Mouse (Mus musculus): Measurements from ENCODE around the gene Zbed6.
A peak's percentile ranks its signal among the peaks of the same experiment; 100 is the strongest.
"Not testable (repeated sequence)": the region's sequence is repeated elsewhere in the genome, so short reads cannot be mapped to it uniquely, and the experiment has no call there.

Zbed6 gene

DNA sequence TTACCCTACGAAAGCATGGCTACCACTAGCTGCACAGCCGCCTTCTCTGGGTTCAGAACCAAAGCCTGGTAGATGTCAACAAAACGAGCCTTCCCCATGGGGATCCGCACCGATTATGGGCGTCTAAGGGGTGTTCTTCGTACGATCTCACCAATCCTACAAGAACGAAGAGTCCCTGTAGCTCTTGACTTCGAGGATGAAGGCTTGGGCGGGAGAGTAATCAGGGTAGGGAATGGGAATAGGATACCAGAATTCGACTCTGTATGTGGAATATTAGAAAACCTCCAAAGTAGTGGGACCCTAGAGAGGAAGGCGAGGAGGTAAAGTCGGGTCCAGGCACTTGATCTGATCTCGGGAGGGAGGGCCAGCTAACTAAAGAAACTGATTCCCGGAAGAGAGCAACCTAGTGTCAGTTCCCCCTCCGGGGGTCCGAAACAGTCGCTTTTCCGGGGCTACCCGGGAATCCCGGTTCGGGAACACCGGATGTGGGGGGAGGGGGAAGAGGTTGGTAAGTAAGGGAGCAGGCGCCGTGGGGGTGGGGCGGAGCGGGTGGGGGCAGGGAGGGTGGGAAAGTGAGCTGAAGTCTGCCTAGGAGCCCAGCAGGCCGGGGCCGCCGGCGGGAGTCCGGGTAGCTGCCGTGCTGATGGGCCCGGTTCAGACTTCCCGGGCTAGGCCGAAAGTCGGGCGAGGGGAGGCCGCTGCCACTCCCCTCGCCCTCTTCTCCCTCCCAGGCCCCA lies at the start of gene Zbed6:
Gene Zbed6 (minus strand): TSS at position 420 of the 737 bp plus-strand sequence.
- DNase-seq (ENCODE audit: low spot score) = peak; percentile 68

DNA sequence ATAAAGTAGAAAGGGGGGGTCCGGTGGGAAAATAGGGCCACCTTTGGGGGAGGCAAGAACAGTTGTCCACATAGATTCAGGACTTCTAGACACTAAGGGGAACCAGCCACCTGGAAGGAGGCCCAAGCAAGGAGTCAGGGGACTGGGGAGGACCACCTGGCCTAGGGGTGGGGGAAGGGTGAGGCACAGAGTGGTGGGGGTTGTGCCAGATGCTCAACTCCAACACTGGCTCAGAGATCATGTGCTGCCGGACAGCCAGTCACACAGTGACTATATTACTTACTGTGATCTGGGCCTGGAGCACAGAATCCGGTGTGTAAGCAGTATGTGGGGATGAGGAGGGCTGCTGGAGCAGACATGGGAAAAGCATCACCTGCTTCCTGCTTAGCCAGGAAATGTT lies 48.6 kb upstream of the Zbed6 start:
- no peak for DNase-seq (ENCODE audit: low spot score)

DNA sequence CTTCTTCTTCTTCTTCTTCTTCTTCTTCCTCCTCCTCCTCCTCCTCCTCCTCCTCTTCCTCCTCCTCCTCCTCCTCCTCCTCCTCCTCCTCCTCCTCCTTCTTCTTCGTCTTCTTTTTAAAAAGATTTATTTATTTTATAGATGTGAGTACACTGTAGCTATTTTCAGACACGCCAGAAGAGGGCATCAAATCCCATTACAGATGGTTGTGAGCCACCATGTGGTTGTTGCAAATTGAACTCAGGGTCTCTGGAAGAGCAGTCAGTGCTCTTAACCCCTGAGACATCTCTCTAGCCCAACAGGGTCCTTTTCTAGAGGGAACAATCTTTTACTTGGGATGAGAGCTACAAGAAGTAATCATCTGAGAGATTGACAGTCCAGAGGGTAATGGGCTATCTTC lies 41.1 kb upstream of the Zbed6 start:
- DNase-seq (ENCODE audit: low spot score) = not testable (repeated sequence)

DNA sequence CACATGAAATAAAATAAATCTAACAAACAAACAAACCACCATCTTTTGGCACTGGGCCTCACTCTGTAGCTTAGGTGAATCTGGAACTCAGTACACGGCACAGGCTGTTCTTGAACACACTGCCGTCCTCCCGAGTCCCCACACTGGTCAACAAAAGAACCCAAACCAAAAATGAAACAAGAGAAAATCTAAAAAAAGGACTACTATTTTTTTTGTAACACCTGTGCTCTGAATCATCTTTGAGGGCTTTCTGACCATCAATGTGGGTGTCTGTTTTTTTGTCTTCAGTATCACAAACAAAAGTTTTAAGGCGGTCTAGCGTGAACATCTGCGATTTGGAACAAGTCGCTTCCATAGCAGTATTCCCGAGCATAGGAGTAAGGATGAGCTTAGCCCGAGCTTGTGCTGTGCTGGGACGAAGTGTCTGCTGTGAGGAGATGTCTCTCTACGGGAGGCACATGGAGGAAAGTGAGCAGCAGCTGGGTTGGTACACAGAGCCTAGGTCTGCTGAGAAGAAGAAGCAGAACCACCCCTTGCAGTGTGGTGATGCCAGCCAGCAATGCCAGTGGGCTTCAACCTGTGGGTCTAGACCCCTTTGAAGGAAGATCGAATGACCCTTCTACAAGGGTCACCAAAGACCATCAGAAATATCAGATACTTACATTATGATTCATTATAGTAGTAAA lies 37.4 kb upstream of the Zbed6 start:
- DNase-seq (ENCODE audit: low spot score) = no peak

DNA sequence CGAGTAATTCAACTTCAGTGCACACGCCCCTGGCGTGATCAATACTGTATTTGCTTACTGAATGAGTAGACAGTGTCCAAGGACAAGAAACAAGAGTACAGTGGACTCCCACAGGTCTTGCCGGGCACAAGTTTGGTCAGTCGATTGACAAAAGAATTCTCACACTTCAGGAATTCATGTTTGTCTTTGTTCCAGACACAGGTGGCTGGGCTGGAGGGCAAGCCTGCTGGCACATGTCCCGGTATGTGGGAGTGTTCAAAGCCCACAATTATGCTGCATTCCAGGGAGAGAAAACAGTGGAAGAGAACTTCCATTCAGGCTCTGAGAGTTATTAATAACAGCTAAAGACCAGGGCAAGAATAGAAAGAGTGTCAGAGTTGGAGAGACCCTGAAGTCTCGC lies 35.2 kb upstream of the Zbed6 start:
- peak; percentile 72 for DNase-seq (ENCODE audit: low spot score)

DNA sequence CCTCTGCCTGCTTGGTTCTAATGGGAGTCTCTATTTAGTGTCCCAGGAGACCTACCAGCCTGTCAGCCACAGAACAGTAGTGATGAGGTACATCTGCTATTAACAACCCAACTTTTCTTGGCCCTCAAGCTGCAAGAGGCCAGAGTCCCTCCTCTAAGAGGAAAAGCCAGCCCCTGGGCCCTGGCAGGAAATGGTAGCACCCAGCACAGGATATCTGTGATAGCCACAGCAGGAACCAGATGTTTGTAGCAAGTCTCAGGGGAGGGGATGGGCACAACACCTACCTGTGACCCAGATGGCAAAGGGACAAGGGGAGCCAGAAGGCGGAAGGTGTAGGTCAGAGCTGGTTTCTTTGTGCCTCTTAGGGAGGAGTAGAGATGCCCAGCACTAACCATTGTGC lies 34.2 kb upstream of the Zbed6 start:
- no peak for DNase-seq (ENCODE audit: low spot score)

DNA sequence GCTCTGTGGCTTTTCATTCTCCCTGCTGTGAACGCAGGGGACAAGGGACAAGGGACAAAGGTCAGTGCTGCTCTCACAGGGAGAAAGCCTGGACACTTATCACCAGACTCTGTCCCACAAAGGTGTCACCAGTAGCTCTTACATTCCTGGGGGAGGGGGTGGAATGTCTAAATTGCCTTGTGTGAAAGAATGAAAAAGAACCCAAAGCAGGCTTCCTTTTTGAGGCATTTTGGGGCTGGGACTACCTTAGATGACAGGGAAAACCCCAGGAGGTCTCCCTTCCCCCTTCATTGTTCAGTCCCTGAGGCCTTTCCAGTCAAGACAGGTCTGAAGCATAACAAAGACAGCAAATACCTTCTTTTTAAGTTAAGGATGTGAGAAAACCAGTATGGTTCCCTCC lies 33.6 kb upstream of the Zbed6 start:
- DNase-seq (ENCODE audit: low spot score) = no peak

DNA sequence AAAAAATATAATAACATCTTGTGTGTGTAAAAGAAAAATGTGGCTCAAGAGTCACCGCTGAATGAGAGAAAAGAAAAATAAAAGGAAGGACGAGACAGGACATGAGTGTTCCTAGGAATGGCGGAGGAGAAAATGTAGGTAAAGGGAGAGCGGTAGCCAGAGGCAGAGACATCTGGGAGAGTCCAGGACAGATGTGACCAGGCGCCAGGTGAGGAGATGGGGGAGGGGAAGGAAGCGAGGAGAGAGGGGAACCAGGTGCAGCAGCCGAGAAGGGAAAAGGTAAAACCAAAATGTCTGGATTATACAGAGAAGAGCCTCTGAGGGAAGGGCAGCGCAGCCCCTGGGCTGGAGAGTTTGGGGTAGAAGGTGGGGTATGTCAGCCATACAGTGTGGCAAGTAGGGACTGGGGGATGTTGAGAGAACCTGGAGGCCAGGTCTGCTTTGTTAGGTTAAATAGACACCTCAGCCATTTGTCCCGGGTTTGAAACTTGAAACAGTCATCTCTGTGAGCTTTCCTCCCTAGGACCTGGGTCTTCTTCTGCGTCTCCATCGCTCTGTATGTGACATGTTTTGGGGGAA lies 32.9 kb upstream of the Zbed6 start:
- no peak for DNase-seq (ENCODE audit: low spot score)

DNA sequence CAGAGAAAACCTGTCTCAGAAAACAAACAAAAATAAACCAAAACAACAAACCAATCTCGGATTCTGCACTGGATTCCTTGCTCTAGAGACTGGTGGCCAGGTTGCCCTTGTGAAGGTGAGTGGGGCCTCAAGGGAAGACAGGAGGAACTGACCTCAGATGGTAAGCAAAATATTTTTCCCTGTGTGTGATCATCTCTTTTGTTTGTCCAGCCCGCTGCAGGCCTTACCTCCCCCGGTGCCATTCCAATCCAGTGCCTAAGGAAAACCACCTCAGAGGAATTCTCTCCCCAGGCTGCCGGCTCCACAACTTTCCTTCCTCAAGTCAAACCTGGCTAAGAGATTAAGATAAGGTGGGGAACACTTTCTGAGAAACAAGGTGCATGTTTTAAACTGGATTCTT lies 31.5 kb upstream of the Zbed6 start:
- no peak for DNase-seq (ENCODE audit: low spot score)

DNA sequence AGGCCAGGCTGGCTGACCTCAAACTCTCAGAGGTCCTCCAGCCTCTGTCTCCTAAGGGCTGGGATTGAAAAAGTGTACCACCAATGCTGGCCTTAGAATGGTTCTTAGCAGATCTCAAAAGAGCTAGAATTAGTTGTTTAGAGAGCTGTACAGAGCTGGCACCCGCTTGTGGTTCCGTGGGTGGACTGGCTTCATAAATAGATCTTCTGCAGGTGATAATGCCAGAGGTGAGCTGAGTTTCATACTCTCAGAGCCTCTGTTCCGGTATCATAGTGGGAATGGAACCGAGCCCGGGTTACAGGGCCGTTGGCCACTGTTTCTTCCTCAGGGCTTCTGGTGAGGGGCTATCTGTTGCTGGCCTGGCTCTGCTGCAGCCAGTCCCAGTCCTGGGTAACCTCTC lies 30.4 kb upstream of the Zbed6 start:
- no peak for DNase-seq (ENCODE audit: low spot score)

DNA sequence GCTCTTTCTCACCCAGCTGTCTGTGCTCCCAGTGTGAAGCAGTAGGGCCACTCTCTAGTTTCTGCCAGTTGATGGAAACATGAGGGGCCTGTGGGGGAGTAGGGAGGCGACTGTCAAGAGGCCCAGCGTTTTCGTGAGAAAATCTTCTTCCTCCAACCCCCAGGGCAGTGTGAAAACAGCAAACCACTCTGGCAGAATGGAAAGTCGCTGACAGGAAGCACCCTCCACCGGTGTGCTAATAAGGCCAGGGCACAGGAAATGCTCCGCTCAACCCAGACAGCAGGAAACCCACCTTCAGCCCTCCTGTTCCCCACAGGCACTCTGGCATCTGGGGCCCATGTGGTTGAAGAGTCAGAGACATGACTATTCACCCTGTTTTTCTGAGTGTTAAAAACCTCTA lies 29.2 kb upstream of the Zbed6 start, which contains the start of gene Lax1:
Gene Lax1 (minus strand): TSS at position 212 of the 400 bp plus-strand sequence.
- DNase-seq (ENCODE audit: low spot score) = no peak

DNA sequence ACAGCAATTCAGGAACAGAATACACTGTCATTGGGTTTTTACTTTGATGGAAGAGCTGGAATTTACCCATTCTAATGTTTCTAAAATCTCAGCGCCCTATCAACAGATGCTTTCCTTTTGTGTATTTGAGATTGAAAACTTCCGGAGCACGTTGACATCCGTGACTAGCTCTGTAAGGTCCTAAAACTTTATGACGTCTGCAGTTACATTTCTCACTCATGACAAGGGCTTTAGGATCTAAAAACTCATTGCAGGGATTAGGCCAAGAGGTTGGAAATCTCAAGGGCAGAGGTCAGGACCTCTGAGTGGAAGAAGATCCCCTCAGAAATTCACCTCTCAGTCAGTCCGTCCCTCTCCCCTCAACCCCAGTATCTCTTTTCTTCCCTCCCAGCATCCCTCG lies 27.6 kb upstream of the Zbed6 start:
- DNase-seq (ENCODE audit: low spot score) = no peak

DNA sequence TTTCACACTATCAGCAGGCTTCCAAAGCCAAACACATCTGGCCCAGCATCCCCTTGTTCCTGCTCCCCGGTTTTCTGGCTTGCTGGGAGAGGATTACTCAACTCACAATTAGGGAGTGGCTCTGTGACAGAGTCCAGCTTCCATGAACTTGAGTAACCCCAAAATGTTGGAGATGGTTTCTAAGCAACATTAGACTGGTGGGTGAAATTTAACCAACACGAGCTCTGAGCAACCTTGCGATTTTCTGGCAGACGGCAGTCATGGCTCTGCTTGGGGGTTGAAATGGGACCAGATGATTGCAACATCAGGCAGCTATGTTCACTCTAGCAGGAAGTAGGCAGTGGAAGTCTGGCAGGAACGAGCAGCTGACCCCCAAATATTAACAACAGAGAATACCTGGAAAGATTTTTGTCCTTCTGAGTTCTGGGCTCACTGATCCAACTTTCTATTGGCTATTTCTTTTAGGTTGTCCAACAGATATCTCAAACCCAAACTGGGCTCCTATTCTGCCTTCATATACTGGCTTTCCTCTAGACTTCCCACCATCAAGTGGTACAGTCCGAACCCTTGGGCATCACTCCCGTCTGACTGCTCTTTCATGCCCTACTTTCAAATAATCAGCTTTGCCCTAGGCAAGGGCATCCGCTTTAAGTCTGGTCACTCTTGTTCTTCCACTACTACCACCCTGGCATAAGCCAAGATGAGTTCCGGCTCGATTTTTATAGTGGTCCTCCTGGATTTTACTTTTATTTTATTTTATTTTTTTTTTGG lies 25.2 kb upstream of the Zbed6 start:
- no peak for DNase-seq (ENCODE audit: low spot score)

DNA sequence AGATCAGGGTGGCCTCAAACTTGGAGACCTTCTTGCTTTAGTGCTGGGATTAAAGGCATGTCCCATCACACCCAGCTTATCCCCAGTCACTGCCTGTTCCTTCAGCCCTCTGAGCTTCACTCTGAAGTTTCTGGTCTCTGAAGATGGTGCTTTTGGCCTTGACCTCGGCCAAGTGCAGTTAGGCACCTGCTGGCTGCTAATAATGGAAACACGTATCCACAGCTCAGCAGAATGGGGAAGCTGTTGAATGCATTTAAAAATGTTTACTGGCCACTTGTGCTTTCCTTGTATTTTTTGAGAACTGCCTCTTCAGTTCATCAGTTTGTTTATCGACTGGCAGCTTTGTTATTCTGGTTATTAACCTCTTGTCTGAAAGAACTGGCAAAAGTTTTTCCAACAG lies 11.1 kb upstream of the Zbed6 start:
- DNase-seq (ENCODE audit: low spot score) = no peak

DNA sequence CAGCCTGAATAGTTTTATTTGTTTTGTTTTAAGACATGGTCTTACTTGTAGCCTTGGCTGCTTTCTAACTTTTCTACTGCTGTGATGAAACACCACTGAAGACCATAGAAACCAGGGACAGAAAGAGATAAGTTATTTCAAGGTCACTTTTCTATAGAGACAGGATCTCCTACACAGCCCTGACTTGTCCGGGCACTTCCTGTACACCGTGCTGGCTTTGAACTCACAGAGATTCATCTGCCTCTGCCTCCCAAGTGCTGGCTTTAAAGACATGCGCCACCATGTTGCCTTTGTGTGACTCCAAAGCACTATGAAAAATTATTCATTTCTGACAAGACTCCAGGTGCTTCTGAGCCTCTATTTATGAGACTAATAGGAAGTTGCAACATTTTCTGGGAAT lies 10.6 kb upstream of the Zbed6 start:
- no peak for DNase-seq (ENCODE audit: low spot score)

DNA sequence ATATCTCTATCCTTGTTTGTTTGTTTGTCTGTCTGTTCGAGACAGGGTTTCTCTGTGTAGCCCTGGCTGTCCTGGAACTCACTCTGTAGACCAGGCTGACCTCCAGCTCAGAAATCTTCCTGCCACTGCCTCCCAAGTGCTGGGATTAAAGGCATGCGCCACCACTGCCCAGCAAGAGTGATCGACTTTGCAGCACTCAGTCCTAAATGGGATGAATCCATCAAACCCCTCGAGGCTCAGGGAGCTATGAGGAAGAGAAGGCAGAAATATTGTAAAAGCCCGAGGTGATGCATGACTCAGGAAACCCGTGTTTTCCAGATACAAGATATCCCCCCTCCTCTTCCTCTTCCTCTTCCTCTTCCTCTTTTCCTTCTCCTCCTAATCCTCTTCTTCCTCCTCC lies 10.1 kb upstream of the Zbed6 start:
- no peak for DNase-seq (ENCODE audit: low spot score)

DNA sequence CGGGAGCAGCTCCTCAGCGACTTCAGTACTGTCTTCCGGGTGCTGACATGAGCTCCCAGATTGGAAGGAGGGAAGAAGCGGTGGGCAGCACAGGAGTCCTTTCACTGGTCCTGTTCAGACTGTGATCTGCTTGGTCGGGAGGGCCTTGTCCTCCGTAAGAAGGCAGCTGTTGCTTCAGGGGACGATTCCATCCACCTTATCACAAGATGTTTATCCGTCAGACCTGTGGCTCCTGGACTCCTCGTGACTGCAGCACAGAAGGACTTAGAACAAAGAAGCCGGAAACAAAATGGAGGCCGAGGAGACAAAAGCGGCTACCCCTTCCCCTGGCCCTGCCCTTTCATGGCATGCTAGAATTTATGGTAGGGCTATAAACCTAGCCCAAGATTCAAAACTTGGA lies 9.5 kb upstream of the Zbed6 start:
- DNase-seq (ENCODE audit: low spot score) = no peak

DNA sequence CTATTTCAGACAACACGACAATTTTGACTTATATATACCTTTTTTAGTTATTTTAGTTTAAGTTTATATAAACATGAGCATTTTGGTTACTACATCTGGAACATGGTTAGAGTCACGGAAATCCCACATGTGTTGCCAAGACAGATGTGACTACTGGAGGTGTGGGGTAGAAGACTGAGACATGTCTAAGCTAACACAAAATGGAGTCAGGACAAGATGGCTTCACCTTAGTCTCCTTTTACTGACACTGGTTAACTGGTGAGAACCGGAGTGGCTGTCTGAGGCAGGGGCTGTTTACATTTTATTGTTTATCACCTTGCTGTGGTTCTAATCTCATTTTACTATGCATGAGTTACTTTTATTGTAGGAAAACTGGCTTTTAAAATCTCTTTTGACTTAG lies 7.9 kb upstream of the Zbed6 start:
- DNase-seq (ENCODE audit: low spot score) = no peak

DNA sequence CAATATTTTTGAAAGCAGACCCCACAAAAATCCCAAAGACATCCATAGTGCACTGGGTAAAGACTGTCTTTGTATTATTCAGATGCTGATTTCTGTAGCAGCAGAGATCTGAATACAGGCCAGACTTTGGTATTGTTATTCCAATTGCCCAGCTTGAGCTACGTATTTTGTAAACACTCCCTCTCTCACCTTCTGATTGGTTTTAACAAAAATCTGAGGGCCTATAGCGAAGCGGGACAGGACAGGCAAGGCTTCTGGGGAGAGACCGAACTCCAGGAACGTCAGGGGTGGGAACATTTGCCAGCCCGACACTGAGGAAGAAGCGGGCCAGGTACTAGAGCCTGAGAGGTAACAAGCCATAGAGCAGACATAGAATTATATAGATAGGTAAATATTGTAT lies 7.0 kb upstream of the Zbed6 start:
- DNase-seq (ENCODE audit: low spot score) = no peak

DNA sequence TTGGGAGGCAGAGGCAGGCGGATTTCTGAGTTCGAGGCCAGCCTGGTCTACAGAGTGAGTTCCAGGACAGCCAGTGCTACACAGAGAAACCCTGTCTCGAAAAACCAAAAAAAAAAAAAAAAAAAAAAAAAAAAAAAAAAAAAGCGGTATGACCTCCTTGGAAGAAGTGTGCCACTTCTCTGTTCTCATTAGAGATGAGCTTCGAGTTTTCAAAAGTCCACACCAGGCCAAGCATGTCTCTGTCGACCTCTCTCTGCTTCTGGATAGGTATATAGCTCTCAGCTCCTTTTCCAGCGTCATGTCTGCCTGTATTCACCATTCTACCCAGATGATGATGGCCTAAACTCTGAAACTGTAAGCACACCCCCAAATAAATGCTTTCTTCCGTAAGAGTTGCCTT lies 5.0 kb upstream of the Zbed6 start:
- DNase-seq (ENCODE audit: low spot score) = not testable (repeated sequence)

DNA sequence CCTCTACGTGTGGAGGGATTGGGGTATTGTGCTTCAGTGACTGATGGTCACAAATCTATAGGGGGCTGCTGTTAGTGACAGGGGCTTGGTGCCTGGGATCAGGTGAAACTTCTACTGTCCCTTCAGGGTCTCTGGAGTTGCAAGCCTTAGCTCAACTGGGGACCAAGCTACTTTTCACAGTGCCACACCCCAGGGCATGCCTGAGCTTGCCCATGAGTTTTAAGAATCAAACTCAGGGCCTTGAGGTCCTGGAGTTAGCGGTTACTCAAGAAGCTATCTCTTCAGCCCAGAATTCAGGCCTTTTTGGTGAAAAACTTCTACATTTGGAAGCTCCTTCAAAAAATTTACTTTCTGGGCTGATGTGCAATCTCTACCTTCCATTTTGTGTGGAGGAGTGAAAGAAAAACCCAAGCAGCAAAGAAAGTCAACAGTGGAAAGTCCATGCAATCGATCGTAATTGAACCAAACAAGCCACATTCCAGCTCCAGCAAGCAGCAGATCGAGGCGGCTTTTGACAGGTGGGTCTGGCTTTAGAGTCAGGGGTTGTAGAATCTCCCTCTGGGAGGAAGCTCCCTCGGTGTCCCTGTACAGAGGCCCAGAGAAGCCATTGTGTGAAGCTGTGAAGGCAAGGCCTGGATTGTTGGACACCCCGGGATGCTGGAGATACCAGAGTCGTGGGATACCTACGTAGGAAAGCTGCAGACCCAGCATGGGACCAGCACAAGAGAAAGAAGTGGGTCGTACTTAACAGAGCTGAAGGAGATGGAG lies 3.7 kb upstream of the Zbed6 start:
- no peak for DNase-seq (ENCODE audit: low spot score)

DNA sequence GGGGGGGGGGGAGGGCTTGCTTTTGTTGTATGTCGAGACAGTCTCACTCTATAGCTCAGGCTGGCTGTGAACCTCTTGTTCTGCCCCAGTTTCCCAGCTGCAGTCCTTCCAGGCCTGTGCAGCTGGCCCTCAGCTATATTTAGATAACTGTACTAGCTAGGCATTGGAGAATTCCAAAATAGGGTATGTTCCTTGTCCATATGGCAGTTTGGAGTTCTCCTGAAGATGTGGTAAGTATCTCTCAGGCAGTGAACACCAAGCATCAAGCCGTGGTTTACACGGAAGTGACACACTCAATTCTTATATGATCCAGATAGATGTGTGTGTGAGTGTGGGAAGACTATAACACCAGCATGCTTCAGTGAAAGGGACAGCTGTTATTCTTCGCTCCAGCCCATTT lies 2.7 kb upstream of the Zbed6 start:
- DNase-seq (ENCODE audit: low spot score) = no peak

Data from ovary, postnatal 36 days (tissue).